Mouse (Mus musculus): Measurements from ENCODE around the gene H2-M10.2. TPM values are rescaled to one million over a fixed set of nuclear protein-coding genes. Genes with fewer than 3 reads are reported as not detected.

Gene H2-M10.2
- not detected in 2 replicates for polyA plus RNA-seq (2012)

DNA sequence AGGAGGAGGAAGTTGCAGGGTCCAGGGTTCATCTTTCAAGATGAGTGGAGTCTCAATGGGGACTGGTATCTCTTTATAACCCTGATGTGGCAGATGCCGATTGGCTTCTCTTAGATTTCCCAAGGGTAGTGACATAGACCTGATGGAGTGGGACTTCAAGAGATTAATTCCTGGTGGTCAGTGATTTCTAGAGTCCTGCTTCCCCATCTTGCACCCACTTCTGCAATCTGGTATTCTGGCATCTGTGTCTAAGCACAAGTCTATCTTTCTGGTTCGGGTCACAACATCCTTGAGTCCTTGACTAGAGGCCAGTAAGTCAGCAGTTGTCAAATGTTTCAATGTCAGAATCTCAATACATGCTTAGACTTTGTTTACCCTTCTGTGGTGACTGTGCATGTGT is at the start of gene H2-M10.2:
Gene H2-M10.2, minus strand, starts transcription at position 101 of the 400 bp plus-strand sequence.
- no peak for TF ChIP-seq GATA1 (IDR thresholded peaks at IDR 0.05; ENCODE audit: low read length)

DNA sequence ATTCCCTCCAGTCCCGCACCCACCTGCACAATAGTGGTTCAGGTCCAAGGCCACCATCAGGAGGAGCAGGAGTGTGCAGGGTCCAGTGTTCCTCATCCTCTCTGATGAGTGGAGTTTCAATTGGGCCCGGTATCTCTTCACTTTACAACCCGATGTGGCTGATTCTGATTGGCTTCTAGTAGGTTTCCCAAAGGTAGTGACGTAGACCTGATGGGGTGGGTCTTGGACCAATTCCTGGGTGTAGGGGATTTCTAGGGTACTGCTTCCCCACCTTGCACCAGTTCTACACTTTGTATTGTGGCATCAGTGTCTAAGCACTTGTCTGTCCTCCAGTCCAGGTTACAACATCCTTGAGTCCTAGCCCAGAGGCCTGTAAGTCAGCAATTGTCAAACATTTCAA is 39.8 kb upstream of the H2-M10.2 start, which contains the start of gene H2-M10.1:
Gene H2-M10.1, minus strand, starts transcription at position 101 of the 400 bp plus-strand sequence.
- no peak for TF ChIP-seq GATA1 (IDR thresholded peaks at IDR 0.05; ENCODE audit: low read length)

DNA sequence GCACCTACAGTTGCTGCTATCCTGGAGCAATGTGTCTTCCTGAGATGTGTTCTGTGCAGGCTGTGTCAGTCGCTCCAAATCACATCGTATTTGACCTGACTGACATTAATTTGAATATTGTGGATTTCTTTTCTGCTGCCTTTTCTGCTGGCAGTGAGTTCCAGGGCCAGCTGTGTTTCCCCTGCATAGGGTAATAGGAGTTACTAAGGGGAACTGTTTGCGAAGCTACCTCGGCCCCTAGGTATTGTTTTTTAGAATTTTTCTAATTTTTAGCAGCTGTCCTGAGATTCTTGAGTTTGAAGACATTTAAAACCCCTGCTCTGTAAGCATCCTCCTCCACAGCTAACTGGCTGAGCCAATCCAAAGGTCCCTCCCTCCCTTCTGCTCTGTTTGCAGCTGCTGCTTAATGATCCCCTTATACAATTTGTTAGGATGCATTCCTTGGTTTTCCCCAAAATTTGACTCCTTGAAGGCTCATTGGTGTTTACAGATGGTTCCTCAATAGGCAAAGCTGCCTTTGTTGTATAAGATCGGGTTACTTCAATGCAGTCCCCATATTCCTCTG is 29.5 kb upstream of the H2-M10.2 start:
- TF ChIP-seq GATA1 (IDR thresholded peaks at IDR 0.05; ENCODE audit: low read length) = no peak

DNA sequence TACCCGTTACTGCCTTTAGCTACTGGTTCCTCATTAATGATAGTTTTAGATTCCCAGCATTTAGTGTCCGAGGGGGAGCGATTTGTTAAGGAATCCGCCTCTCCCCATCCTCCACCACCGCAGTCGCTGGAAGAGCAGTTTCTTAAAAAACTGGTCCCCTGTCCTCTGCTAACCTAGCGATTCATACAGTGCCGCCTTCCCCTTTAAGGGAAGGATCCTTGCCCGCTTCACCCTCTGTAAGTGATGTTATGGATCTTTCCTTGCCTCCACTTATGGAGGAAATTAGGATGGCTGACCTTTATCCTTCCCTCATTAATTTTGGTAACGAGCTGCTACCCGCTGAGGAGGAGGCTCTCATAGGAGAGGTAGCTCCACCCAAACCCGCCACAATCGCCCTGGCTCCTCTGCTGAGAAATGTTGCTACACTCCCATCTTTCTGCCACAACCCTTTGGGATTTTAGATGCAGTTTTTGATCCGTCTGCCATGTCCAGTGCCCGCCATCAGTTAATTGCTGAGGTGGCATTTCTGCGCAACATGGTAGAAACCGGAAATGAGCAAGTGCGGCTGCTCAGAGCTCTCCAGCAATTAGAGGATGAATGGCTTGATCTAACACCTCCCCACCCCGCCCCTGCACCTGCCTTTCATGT is 28.9 kb upstream of the H2-M10.2 start:
- no peak for TF ChIP-seq GATA1 (IDR thresholded peaks at IDR 0.05; ENCODE audit: low read length)

DNA sequence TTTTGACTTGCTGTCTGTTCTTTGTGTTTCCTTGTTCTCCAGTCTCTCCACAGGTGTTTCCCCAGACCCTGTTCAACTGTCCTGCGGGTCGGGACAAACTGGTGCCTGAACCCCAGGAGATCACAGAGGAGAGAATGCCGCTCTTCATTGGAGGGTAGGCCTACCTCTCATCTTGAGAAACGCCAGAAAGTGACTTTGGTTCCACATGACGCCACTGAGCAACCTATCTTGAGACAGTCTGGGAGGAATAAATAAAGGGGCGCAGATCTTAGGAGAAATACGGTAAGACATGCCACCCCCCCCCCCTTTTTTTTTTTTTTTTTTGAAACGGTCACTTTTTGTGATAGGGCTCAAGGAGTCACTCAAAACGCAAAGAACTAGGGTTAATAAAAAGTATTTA is 28.2 kb upstream of the H2-M10.2 start:
- no peak for TF ChIP-seq GATA1 (IDR thresholded peaks at IDR 0.05; ENCODE audit: low read length)

DNA sequence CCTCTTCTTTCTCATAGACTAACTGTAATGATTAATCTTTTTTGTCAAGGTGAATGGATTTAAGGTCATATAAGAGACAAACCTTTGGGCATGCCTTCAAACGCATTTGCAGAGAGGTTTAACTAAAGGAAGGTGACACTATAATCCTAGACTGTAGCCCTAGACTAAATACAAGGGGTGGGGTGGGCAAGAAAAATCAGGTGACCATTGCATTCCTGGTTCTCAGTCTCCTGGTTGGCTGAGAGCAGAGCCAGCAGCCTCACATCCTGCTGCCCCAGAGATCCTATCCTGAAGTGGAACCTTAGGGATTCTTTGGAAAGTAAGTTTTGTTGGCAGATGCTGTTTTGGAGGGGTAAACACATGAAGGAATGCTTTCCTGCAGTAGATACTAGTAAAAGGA is 23.0 kb upstream of the H2-M10.2 start:
- no peak for TF ChIP-seq GATA1 (IDR thresholded peaks at IDR 0.05; ENCODE audit: low read length)

DNA sequence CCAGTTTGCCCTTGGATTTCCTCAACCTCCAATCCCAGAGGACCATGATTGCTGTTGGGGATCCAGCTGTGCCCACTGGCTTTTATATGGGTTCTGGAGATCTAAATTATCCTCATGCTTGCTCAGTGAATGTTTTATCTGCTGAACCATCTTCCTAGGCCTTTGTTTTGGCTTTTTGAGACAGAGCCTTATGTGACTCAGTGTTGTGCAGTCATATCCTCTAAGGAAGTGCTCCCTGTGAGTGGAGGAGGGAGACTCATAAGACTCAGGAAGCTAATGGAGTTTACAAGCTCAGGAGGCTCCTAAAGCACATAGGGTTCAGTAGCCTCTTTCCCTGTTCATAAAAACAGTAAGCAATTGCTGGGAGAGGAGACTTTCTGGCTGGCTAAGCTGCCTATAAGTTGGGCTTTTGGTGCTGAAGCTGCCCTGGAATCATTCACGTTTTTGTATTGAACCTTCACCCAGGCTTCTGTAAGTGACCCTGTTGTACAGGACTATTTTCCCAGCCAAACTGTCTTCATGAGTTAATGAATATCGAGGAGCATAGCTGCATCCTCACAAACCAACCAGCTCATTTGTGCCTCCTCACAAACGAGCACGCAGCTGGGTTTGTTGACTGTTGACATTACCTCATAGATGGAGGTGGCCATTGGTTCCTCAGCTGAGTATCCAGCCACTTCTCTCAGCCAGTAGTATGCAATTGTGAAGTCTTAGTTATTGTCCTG is 4.6 kb downstream of the H2-M10.2 start:
- TF ChIP-seq GATA1 (IDR thresholded peaks at IDR 0.05; ENCODE audit: low read length) = no peak

DNA sequence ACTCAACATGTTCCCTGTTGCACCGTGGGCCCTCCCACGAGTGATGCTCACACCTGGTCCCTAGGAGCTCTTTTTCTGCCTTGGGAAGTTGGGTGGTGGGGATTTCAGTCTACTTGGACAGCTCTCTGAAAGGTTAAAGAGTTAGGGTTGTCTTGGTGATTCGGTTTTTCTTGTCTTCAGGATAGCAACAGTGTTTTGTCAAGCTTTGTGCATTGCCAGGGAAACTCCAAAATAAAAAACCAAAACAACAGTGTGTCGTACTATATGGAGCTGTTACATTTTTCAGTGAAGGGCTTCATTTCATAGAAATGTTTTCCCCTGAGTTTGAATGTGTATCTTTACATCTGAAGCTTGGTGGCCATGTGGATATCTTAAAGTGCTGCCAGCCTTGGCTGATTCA is 11.5 kb downstream of the H2-M10.2 start:
- TF ChIP-seq GATA1 (IDR thresholded peaks at IDR 0.05; ENCODE audit: low read length) = no peak

DNA sequence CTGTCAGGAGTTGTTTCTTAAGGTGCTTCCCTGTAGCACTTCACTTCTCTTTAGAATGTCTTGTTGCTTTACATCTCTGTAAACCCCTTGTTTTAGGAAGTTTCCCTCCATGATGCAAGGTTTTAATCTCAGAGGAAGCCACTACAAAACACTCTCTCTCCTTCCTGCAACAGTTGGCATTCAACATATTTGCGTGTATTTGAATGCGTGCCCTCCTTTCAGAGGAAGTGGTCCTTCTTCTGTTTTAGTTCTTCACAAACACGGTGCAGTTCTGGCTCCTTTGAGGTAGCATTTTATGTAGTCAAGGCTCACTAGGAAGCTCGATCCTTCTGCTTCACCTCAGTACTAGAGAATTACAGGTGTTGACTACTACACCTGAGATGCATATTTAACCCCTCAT is 12.5 kb downstream of the H2-M10.2 start:
- TF ChIP-seq GATA1 (IDR thresholded peaks at IDR 0.05; ENCODE audit: low read length) = no peak

DNA sequence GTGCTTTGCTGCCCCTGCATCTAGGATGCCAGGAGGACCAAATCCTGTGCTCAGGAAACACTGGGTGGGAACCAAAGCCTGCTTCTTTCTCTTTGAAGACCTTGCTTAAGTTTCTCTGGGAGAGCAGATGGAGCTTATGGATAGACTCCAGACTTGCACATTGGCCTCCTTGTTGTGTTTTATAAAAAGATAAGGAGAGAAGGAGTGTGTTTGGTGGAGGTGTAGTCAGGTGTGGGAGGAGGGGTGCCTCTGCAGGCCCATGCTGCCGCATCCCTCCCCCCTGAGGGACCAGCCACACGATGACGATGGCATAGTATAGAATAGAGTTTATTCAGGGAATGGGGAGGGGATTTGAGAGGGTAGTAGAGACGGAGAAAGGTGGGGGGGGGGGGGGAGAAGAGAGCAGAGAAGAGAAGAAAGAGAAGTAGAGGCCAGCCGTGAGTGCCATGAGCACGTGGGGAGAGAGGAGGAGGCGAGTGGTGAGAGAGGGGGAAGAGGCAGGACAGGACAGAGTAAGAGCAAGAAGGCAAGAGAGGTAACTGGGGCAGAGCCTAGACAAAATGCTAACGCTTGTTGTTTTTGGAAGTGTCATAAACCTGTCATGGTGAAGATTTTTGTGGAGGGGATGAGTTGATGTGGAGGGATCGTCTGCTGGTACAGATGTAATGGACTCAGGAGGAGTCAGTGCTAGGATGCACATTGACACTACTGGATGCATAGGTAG is 13.5 kb downstream of the H2-M10.2 start:
- no peak for TF ChIP-seq GATA1 (IDR thresholded peaks at IDR 0.05; ENCODE audit: low read length)

DNA sequence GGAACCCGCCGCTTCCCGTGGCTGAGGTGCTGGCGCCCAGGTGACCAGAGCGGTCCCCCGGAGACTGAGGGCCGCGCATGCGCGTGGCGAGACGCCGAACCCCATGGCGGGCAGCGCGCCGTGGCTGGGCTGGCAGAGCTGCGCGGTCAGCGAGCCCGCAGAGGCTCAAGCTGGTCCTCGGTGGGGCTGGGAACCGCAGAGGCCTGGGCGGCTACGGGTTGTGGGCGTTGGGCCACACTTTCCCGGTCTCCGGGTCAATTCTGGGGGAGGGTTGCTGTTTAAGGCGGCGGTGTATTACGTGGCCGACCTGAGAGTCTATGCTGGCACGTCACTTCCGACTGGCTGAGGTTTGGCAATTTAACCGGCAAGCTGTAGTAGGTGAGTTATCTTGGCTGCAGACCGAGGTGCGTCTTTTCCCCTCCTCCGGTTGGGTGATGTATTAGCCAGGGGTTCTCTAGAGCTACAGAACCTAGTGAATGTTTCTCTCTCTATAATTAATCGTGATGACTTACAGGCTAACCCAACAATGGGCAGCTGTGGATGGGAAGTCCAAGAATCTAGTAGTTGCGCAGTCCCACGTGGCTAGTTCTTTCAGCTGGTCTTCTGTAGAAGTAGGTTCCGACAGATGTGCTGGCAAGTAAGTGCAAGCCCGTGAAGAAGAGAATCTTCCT is 14.6 kb downstream of the H2-M10.2 start, which contains the start of gene Trim39:
Gene Trim39, minus strand, starts transcription at position 662 of the 671 bp plus-strand sequence.
- TF ChIP-seq GATA1 (IDR thresholded peaks at IDR 0.05; ENCODE audit: low read length) = no peak

DNA sequence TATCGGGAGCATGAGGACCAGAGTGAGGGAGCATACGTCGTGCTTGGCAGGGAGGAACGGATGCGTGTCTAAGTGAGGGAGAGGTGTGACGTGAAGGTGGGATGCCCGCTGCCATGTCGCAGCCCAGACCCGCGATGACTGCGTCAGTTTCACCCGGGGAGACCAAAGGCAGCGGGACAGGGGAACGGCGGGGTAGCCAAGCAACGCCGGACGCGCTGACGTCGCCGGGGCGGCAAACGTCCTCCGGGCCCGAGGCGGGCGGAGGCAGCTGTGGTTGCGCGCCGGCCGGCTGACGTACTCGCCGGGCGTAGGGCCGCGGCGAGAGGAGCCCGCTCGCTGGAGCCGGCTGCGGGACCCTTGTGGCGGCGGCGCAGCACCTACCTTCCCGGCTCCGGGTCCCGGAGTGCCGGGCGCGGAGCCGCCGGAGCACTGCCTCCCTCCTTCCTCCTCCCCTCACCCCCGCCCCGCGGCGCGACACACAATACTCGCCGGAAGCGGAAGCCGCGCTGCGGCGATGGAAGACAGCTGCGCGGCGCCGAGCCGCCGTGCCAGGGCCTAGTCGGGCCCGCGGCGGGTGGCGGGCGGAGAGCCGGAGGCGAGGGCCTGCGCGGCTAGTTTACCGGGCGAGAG is 15.2 kb downstream of the H2-M10.2 start:
- TF ChIP-seq GATA1 (IDR thresholded peaks at IDR 0.05; ENCODE audit: low read length) = no peak

DNA sequence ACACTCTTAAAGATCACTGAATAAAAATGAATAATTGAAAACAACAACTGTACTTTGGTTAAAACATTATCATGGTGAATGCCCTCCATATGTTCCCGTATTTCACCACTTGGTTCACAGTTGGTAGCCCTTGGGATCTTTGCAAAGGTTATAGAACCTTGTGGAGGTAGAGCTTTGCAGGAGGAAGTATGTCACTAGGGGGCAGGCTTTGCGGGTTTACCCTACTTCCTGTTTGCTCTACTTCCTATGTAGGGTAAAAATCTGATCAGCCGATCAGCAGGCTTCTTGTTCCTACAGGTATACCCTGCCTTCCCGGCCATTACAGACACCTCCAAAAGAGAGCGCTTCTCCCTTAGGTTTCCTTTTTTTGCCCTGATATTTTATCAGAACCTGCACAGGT is 20.5 kb downstream of the H2-M10.2 start:
- TF ChIP-seq GATA1 (IDR thresholded peaks at IDR 0.05; ENCODE audit: low read length) = no peak

DNA sequence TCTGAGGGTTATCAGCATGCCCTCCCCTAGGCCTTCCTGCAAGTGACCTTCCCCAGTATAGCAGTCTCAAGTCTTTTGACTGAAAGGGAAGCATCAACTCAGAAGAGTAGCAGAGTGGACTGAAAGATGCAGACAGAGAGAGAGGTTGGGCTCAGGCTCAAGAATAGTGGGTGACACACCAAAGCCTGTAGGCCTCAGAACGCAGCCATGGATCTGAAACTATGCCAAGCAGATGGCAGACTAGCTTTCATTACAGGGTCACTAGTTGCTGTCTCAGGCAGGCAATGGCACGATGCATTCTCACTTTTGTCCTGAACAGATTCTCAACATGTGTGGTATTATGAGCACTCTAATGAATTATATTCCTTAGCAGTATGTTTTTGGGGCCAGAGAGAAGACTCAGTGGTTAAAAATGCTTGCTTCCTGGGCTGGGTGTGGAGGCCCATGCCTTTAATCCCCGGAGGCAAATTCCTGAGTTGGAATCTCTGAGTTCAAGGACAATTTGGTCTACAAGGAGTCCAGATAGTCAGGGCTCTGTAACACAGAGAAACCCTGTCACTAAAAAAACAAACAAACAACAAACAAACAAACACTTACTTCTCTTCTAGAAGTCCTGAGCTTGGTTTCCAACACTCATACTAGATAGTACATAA is 21.9 kb downstream of the H2-M10.2 start:
- no peak for TF ChIP-seq GATA1 (IDR thresholded peaks at IDR 0.05; ENCODE audit: low read length)

All from G1E-ER4 (cell line).